Mouse (Mus musculus) bone marrow, adult 2 months (tissue): ENCODE measurements around the gene Gpr89.

Experiments
- CTCF ChIP-seq: fragments of 200-500 bp; IDR thresholded peaks from 2 replicates; pipeline ENCODE4 v1.5.1; 2011; ENCODE audit warnings: low read length, control low read depth; ENCODE audit not compliant: control insufficient read depth, insufficient read depth
- POLR2A ChIP-seq: fragments of 200-500 bp; IDR thresholded peaks from 2 replicates; pipeline ENCODE4 v1.6.1; 2011; ENCODE audit warnings: low read depth, mild to moderate bottlenecking, control low read depth, low read length, borderline replicate concordance; ENCODE audit not compliant: control insufficient read depth

GRCm38 (mm10) chr3:96852561-96852960 lies 52.6 kb downstream of the Gpr89 start:
- no peak for TF ChIP-seq CTCF
- no peak for TF ChIP-seq POLR2A
